Mouse (Mus musculus) lung, embryonic 14.5 days (tissue): ENCODE data around the gene Gclc. TPM values are rescaled to one million over a fixed set of nuclear protein-coding genes. Genes with fewer than 3 reads are reported as not detected.

Source experiments
- ATAC-seq: fragments of 200-750 bp; cut with Nextera tagmentation; 2 replicates; pipeline ENCODE4 v1.8.0; 2017; ENCODE audit warnings: mild to moderate bottlenecking, moderate TSS enrichment, moderate library complexity; ENCODE audit not compliant: insufficient read depth
- DNase-seq: peaks from one replicate; pipeline ENCODE4 v3.0.0-alpha.2; 2015
- H3K27ac ChIP-seq: fragments of 300-500 bp; sonication (generic); 2 replicates; pipeline ENCODE4 v1.5.1; 2014; ENCODE audit warnings: low read depth, mild to moderate bottlenecking, moderate library complexity
- H3K27me3 ChIP-seq: fragments of 300-500 bp; sonication (generic); 2 replicates; pipeline ENCODE4 v1.6.1; 2014; ENCODE audit warnings: low read length, control low read depth; ENCODE audit not compliant: insufficient read depth
- H3K36me3 ChIP-seq: fragments of 300-500 bp; sonication (generic); 2 replicates; pipeline ENCODE4 v1.6.1; 2014; ENCODE audit warnings: control low read depth; ENCODE audit not compliant: insufficient read depth
- H3K4me1 ChIP-seq: fragments of 300-500 bp; sonication (generic); 2 replicates; pipeline ENCODE4 v1.6.1; 2014; ENCODE audit warnings: antibody characterized with exemption, control low read depth; ENCODE audit not compliant: insufficient read depth
- H3K4me2 ChIP-seq: fragments of 300-500 bp; sonication (generic); 2 replicates; pipeline ENCODE4 v1.6.1; 2014; ENCODE audit warnings: mild to moderate bottlenecking
- H3K4me3 ChIP-seq: fragments of 300-500 bp; sonication (generic); 2 replicates; pipeline ENCODE4 v1.5.1; 2014; ENCODE audit warnings: low read depth, low read length
- H3K9ac ChIP-seq: fragments of 300-500 bp; sonication (generic); 2 replicates; pipeline ENCODE4 v1.6.1; 2014
- H3K9me3 ChIP-seq: fragments of 300-500 bp; sonication (generic); 2 replicates; pipeline ENCODE4 v1.6.1; 2016; ENCODE audit warnings: low read depth, low read length, control low read depth
- CTCF ChIP-seq: IDR thresholded peaks from 2 replicates; pipeline ENCODE4 v1.5.1; 2016; ENCODE audit warnings: antibody characterized with exemption, low read depth
- WGBS: fragments of 180-500 bp; shearing (Covaris S2); extraction: QIAGEN DNeasy Blood & Tissue Kit; methylation state at CpG from one replicate; pipeline ENCODE4 v1.1.7; 2014; 5-methylcytosine and 5-hydroxymethylcytosine counted together
- polyA plus RNA-seq: library from polyadenylated mRNA; unstranded; fragments of >200 nt; fragmentation: Nextera tagmentation; extraction: Ambion mirVana; gene quantifications from 2 replicates; pipeline ENCODE4 v1.2.1, GENCODE M21; 2014

Gclc gene
- polyA plus RNA-seq, 1 experiment from 2014 or later = 21.2 TPM

GRCm38 (mm10) chr9:77771330-77771729, 17.0 kb downstream of the Gclc start:
- H3K27me3 ChIP-seq = no peaks in the 10 kb centered on the region
- H3K36me3 ChIP-seq = peaks cover 4% of the 10 kb centered on the region
- ATAC-seq = no peak
- H3K9ac ChIP-seq = no peak overlapping the region
- no peak overlapping the region for H3K4me3 ChIP-seq
- H3K9me3 ChIP-seq = no peaks in the 10 kb centered on the region
- 78% methylated on average over 5 of the region's 5 CpGs for WGBS
- no peak overlapping the region for H3K4me2 ChIP-seq
- H3K27ac ChIP-seq = no peak overlapping the region
- no peaks in the 10 kb centered on the region for H3K4me1 ChIP-seq
- no peak for TF ChIP-seq CTCF
- no peak for DNase-seq

- no peak overlapping the region for H3K9ac ChIP-seq
- H3K36me3 ChIP-seq = peaks cover 8% of the 10 kb centered on the region
- no peak for TF ChIP-seq CTCF
- DNase-seq (no peak), ATAC-seq (no peak)
- no peak overlapping the region for H3K4me2 ChIP-seq
- no peak overlapping the region for H3K27ac ChIP-seq
- WGBS = 73% methylated on average over 10 of the region's 10 CpGs
- no peaks in the 10 kb centered on the region for H3K9me3 ChIP-seq
- no peaks in the 10 kb centered on the region for H3K27me3 ChIP-seq
- H3K4me1 ChIP-seq = no peaks in the 10 kb centered on the region
- no peak overlapping the region for H3K4me3 ChIP-seq
Observed at GRCm38 (mm10) chr9:77771765-77772383, 17.5 kb downstream of the Gclc start.

GRCm38 (mm10) chr9:77776720-77777515, 22.6 kb downstream of the Gclc start:
- 63% methylated on average over 7 of the region's 7 CpGs for WGBS
- no peak overlapping the region for H3K4me3 ChIP-seq
- no peak for TF ChIP-seq CTCF
- no peak overlapping the region for H3K4me2 ChIP-seq
- peaks cover 29% of the 10 kb centered on the region for H3K36me3 ChIP-seq
- no peaks in the 10 kb centered on the region for H3K4me1 ChIP-seq
- no peaks in the 10 kb centered on the region for H3K9me3 ChIP-seq
- no peak overlapping the region for H3K9ac ChIP-seq
- DNase-seq (no peak), ATAC-seq (no peak)
- no peak overlapping the region for H3K27ac ChIP-seq
- no peaks in the 10 kb centered on the region for H3K27me3 ChIP-seq

GRCm38 (mm10) chr9:77777622-77778021, 23.3 kb downstream of the Gclc start:
- ATAC-seq (no peak), DNase-seq (no peak)
- Histone ChIP-seq H3K4me1 (no peaks in the 10 kb centered on the region), H3K27ac (no peak overlapping the region), H3K9me3 (no peaks in the 10 kb centered on the region), H3K9ac (no peak overlapping the region), H3K36me3 (peaks cover 29% of the 10 kb centered on the region), H3K27me3 (no peaks in the 10 kb centered on the region), H3K4me2 (no peak overlapping the region), H3K4me3 (no peak overlapping the region)
- no peak for TF ChIP-seq CTCF
- WGBS = 88% methylated on average over 5 of the region's 5 CpGs

GRCm38 (mm10) chr9:77779711-77780110, 25.4 kb downstream of the Gclc start:
- Histone ChIP-seq H3K27me3 (no peaks in the 10 kb centered on the region), H3K4me2 (no peak overlapping the region), H3K27ac (no peak overlapping the region), H3K4me1 (no peaks in the 10 kb centered on the region), H3K4me3 (no peak overlapping the region), H3K36me3 (peaks cover 39% of the 10 kb centered on the region), H3K9me3 (no peaks in the 10 kb centered on the region), H3K9ac (no peak overlapping the region)
- DNase-seq = no peak
- WGBS = 89% methylated on average over 4 of the region's 4 CpGs
- no peak for ATAC-seq
- TF ChIP-seq CTCF = no peak

- ATAC-seq = peak; percentile 72
- H3K27ac ChIP-seq = peak overlapping the region; percentile 75
Observed at GRCm38 (mm10) chr9:77781453-77782163, 27.3 kb downstream of the Gclc start.

GRCm38 (mm10) chr9:77782201-77782600, 27.9 kb downstream of the Gclc start:
- no peak overlapping the region; the same call in 1 of the 2 replicates for H3K4me2 ChIP-seq
- no peak overlapping the region for H3K9ac ChIP-seq
- peak overlapping the region; percentile 75 for H3K27ac ChIP-seq
- WGBS = 20% methylated on average over 4 of the region's 4 CpGs
- no peaks in the 10 kb centered on the region for H3K4me1 ChIP-seq
- peak; percentile 78 for DNase-seq
- peaks cover 47% of the 10 kb centered on the region for H3K36me3 ChIP-seq
- H3K27me3 ChIP-seq = no peaks in the 10 kb centered on the region
- H3K9me3 ChIP-seq = no peaks in the 10 kb centered on the region
- TF ChIP-seq CTCF = no peak
- H3K4me3 ChIP-seq = no peak overlapping the region
- peak; percentile 71 for ATAC-seq

More at GRCm38 (mm10) chr9:77781453-77782163, 27.3 kb downstream of the Gclc start:
- Histone ChIP-seq H3K4me2 (no peak overlapping the region; the same call in 1 of the 2 replicates), H3K36me3 (peaks cover 44% of the 10 kb centered on the region), H3K9me3 (no peaks in the 10 kb centered on the region), H3K9ac (no peak overlapping the region), H3K4me3 (no peak overlapping the region), H3K27me3 (no peaks in the 10 kb centered on the region), H3K4me1 (no peaks in the 10 kb centered on the region)
- DNase-seq = peak; percentile 74
- TF ChIP-seq CTCF = peak; percentile 52
- WGBS = 30% methylated on average over 5 of the region's 5 CpGs
